Mouse (Mus musculus): ENCODE measurements around the gene Ttll4.

The Ttll4 gene

DNA sequence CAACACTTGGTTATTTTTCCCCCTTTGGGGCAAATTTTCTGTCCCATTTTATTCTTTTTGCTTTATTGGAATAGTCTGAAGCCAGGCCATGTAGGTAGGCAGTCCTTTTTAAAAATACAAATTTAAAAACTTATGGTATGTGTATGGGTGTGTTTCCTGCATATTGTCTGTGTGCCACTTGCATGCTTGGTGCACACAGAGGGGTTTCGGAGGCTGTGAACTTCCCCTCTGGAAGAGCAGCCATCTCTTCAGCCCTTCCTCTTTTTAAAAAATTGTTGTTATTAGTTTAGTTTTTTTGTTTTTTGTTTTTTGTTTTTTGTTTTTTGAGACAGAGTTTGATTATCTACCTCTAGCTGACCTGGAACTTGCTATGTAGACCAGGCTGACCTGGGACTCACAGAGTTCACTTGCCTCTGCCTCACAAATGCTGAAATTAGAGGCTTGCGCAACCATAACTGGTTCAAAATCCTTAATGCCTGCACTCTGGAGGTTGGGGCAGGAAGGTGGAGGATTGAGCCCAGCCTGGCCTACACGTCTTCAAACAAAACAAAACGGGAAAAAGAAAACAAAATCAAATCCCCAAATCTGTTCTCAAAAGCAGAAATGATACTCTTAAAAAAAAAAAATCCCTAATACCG lies 51.0 kb downstream of the Ttll4 start:
- DNase-seq (ENCODE audit: low spot score): no peak

DNA sequence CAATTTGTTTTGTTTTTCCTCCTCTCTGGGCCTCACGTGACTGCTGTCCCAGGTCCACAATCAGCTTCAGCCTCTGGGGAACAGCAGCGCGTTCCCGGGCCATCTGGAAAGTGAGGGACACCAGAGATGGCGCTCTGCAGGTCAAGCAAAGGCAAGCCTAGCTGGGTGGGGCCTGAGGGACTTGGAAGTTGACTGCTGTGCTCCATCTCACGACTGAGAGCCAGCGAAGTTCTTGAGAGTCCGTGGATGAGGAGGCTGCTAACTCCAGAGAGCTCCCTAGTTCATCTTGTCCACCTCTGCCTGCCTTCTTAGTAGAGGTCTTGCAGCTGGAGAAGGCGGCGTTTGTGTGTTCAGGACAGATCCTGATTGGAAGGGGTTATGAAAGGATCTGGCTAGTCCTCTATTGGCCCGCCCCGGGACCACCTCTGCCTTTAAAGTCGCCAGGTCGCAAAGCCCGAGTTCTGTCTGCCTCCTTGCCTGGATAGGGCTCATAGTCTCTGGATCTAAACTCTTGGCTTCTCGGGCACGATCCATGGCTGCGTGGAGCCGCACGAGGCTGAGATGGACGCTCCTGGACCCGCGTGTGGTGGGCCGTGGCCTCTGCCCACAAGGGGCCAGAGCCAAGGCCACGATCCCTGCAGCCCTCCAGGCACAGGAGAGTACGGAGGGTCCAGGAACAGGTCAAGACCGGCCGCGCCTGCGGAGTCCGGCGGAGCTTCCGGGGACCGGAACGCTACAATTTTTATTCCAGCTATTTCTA lies 51.7 kb downstream of the Ttll4 start, which contains the start of gene Cyp27a1:
TSS of gene Cyp27a1 (plus strand) at position 476 of the 760 bp plus-strand sequence.
- peak; percentile 54 for DNase-seq (ENCODE audit: low spot score)

DNA sequence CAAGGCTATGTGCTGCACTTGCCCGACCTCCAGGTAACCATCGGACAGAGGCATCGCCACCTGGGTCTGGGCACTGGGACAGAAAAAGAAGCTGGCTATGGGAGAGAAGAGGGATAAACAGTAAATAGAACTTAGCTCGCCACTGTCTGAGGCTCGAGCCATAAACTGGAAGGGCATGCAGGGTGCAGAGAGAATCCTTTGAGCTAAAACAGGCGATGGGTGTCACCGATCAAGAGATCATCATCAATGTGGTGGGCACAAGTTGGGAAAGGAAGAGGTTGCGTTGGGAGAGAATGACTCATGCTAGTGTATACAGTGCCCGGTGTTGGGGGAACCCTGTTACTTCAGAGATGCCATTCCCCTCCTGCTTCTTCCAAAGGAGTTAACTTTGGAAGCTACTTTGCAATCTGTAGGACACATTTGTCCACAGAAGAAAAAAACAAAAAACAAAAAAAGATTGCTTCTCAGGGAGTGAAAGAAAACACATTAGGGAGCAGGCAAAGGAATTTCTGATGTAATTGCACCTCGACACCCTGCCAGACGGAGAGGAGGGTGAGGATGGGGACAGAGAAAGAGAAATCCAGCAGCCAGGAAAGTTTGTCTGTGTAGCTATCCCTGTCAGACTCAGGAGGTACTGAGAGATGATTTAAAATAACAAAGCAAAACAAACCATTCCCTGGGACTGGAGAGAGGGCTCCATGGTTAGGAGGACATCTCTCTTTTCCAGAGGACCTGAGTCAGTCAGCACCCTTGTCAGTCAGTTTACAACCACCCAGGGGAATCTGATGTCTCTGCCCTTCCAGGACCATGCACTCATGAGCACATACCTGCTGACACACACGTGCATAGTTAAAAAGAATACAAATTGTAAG lies 52.5 kb downstream of the Ttll4 start:
- DNase-seq (ENCODE audit: low spot score): no peak

DNA sequence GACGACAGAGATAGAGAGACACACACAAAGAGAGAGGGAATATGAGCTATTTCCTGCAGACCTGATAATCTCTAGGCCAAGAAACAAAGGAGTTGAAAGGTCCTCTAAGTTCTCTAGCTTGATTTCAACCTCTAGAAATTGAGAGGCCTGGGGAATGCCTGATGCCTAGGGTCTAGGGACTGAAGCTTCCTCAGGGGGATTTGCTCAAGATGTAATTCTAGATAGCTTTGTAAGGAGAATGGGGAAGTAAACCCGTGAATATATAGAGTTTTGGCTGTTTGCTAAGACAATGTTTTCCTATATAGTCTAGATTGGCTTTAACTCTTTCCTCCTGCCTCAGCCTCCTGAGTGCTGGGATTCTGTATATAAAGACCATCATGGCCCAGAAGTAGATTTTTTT lies 53.4 kb downstream of the Ttll4 start:
- DNase-seq (ENCODE audit: low spot score): no peak

DNA sequence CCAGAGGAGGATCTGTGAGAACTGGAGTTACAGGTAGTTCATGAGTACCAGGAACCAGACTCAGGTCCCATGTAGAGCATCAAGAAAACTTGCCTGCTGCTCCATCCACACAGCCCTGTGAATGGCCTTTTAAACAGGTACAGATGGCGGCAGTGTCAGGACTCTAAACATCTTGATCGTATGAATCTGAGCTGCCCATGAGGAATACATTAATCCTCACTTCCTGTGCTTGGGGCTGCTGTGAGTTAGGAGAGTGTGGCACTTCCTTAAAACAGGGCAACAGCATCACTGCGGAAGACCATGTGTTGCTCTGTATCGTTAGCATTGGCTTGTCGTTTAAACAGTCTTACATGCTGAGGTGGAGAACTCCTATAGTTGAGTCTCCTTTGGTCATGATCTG lies 53.9 kb downstream of the Ttll4 start:
- DNase-seq (ENCODE audit: low spot score): no peak

DNA sequence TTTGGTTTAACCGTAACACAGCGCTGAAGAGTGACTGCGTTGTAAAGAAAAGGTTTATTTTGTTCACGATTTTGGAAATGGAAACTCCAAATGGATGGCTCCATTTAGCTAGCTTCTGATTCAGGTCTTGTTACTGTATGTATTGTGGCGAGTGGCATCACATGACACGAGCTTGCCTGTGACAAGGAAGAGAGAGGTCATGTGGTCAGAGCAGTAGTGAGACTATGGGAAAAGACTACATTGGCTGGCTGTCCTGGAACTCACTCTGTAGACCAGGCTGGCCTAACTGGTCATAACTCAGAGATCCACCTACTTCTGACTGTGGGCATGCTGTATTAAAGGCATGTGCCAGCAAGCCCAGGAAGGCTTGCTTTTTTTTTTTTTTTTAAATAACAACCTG lies 54.3 kb downstream of the Ttll4 start:
- DNase-seq (ENCODE audit: low spot score): no peak

DNA sequence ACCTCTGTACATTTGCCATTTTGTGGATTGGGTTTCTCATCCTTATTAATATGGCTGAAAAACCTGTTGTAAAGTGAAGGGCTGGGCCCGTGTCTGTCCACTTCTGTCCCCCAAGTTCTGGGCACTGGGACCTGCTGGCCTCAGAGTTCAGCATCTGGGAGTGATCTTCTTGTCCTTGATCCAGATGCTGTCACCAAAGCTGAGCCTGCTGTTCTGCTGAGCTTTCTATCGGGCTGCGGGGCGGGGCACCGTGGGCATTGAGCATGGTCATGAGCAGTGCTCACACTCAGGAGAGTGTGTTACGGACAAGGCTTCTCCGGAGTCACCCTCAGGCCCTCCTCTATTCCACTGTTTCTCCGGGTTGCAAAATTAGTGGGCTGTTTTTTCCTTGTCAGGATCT lies 56.6 kb downstream of the Ttll4 start:
- DNase-seq (ENCODE audit: low spot score): no peak

DNA sequence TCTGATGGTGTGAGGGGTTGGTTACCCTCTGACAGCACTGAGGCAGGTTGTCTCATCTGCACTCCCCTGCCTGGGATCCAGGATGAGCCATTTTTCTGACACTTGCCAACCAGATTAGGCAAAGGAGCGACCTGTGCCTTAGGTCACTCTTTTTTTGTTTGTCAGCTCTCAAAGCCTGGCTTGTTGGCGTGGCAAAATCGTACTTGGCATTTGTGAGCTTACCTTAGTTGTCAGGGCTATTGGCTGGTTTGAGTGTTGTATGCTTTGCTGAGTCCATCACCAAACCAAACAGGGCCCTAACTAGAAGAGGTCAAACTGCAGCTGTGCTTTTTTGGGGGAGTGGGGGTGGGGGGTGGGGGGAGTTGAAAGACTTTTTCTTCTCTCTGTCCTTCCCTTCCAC lies 57.7 kb downstream of the Ttll4 start:
- no peak for DNase-seq (ENCODE audit: low spot score)

DNA sequence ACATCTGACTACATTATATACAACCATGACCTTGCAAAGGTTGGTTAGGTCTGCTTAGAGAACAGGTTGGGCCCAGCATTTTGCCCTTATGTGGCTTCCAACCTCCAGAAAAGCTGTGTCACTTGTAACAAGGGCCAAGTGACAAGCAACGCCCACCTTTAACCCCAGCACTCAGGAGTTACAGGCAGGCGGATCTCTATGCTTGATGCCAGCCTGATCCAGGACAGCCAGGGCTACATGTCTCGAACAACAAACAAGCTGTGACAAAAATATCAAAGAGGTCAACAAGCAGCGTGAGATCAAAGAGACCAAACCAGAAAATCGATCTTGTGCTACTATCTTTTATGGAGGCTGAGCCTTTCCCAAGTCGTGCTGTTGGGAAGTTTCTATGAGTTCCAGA lies 60.1 kb downstream of the Ttll4 start:
- no peak for DNase-seq (ENCODE audit: low spot score)

DNA sequence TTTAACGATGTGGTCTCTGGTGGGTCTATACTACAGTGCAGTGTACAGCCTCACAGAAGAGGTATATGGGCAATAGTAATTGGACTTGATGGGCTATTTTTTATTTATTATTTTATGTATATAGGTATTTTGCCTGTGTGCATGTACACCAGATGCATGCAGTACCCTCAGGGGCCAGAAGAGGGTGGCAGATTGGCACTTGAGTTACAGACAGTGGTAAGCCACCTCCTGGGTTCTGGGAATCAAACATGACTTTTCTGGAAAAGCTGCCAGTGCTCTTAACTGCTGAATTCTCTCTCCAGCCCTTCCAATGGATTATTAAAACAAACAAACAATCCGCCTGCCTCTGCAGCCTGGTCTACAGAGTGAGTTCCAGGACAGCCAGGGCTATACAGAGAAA lies 62.2 kb downstream of the Ttll4 start:
- no peak for DNase-seq (ENCODE audit: low spot score)

DNA sequence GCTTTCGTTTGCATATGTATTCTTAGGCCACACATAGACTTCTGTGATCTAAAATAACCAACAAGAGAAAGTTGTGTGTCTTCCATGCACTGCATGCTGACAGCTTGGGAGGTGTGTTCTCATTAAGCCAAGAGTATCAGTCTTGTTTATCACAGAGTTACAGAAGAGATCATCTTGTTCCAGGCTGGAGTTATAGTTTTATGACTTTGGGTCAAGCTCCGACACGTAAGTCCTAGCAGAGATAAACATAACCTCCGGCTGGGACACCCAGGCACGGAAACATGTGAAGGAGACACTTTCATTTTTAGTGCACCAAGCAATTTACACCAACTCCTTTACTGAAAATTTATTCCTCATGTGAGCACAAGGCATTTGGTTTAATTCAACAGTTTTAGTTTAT lies 64.6 kb downstream of the Ttll4 start:
- DNase-seq (ENCODE audit: low spot score): no peak

DNA sequence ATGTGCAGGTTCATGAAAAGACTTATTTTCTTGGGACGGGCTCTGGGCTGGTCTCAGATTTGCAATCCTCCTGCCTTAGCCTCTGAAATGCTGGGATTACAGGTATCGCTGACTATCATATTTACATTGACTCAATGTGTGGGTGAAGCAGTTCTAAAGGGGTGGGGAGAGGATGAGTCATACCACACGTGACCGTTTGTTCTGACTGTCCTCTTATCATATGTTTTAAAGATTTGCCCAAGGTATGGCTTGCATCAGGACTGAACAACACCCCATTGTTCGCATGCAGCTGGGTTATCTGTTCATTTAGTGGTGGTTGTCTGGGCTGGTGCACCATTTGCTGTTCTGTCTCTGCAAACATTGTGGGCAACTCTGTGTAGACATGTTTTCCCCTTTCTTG lies 65.1 kb downstream of the Ttll4 start:
- DNase-seq (ENCODE audit: low spot score): no peak

DNA sequence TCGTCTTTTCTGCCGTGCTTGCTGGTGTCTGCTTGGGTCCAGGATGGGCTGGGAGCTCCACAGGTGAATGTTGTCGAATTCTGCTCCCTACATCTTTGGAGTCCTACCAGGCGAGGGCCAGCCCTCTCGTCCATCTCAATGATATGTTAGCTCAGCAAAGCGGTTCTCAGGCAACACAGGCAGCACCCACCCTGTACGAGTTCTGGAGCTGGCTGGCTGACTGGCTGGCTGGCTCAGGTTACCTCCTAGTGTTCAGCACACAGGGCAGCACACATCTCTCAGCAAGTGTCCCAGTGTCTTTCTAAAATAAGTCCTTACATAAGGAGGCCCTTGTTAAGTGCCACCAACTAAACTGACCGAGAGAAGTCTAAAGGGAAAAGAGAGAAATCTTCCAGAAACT lies 66.9 kb downstream of the Ttll4 start:
- no peak for DNase-seq (ENCODE audit: low spot score)

DNA sequence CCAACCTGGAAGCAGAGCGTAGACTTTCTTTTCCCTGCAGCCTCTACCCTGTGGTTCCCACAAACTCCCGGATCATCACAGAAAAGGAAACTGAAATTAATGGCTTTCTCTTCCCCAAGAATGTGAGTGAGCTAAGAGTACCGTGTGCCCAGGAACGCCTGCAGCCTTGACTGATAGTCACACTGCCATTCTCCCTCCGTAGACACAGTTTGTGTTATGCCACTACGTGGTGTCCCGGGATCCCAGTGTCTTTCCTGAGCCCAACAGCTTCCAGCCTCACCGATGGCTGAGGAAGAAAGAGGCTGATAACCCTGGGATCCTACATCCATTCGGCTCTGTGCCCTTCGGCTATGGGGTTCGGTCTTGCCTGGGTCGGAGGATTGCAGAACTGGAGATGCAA lies 75.4 kb downstream of the Ttll4 start:
- no peak for DNase-seq (ENCODE audit: low spot score)

DNA sequence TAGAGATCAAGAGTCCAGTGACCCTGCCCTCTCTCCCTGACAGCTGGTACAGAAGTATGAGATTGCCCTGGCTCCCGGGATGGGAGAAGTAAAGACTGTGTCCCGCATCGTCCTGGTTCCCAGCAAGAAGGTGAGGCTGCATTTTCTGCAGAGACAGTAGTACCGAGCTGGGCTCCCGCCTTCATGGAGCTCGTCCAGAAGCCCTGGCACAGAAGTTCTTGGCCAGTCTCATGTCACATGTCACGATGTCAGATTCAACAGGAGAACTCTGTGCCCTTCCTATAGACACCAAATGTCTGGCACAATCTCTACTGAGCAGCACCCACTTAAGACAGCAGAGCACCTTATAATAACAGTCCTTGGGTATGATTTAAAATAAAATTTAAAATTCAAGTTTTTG lies 76.0 kb downstream of the Ttll4 start:
- DNase-seq (ENCODE audit: low spot score): no peak

DNA sequence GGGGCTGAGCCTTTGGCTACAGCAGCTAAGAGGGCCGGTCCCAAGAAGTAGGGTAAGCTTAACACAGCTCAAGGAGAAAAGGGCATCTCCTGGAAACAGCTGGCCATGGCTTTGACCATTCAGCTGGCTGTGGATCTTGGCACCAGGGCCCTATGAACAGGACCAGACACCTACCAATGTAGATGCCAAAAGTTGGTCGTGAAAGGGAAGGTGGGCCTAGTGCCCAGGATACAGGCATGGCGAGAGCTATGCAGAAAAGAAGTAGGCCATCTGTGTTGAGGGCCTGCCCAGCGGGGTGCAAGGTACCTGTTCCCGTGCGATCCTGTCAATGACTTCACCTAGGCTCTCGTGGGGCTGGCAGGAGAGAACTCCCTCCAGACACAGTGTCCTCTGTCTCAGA lies 79.3 kb downstream of the Ttll4 start:
- DNase-seq (ENCODE audit: low spot score): no peak

DNA sequence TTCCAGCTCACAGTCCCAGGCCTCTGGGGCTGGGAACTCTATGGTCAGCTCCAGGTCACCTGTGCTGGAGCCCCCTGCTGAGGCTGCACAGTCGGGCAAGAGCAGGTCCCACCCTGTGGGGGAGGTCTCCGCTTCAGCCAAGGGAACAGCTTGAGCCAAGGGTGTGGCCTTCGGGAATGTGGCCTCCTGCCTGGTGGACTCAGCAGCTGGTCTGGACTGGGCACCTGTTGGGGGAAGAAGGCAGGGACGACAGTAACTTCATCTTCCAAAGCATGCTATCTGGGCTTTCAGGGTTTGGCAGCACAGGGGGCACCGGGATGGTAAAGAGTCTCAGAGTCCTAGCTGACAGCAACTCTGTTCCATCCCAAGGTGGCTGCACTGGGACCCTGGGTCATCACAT lies 85.8 kb downstream of the Ttll4 start:
- no peak for DNase-seq (ENCODE audit: low spot score)

DNA sequence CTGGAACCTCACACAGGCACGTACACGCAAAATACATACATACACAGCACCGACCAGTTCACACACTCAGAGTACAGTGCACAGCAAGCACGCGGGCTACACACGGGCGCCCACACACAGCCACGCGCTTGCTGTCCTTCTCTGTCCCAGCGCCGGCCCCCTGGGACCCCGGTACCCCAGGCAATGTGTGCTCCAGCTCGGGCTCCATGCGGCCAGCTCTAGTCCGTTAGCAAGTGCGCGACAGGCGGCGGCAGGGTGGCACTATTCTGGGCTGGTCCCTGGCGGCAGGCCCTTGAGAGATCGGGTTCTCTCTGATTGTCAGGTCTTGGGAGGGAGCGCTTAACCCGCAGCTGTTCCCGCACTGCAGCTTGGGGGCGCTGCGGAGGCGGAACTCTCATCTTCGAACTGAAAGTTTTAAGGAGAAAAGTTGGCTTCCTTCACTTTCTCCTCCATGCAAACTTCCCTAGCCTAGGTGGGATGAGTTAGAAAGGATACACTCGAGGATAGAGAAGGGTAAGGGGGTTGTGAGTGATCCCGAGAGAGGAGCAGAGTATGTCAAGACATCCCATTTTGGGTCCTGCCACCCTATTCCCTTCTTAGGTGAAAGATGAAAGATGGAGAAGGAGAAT lies 87.2 kb downstream of the Ttll4 start, which contains the start of gene Prkag3:
TSS of gene Prkag3 (minus strand) at position 579 of the 629 bp plus-strand sequence.
- DNase-seq (ENCODE audit: low spot score): peak; percentile 56

DNA sequence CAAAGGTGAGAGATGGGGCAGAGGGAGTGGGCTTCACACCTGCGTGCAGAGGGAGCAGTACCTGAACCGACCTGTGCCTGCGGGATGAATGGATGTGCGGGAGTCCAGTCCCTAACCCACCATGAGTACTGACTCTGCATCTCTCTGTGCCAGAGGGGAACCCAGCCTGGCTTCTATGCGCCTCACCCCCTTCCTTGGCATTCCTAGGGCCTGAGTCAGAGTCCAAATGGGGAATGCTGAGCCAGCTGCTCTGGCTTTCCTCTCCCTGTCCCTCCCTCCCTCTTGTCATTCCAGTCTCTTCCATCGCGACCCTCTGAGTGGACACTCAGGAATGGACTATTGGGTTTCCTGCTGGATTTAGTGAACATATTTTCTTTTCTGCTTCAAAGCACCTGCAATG lies 87.8 kb downstream of the Ttll4 start:
- peak; percentile 51 for DNase-seq (ENCODE audit: low spot score)

DNA sequence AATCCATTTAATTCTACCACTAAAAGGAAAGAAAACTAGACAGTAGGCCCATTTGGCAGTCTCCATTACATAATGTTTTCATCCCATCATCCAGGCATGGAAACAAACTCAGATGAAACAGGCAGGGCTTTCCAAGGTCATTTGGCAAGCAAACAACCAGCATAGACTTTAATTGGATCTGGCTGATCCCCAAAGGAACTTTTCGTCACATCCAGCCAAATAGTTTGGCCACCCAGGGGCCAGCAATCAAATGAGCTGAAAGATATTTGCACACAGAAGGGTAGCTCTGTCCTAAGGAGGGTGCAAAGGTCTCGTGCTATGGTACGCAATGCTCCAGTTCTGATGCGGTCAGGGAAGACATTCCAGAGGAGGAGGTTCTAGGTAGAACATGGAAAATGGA lies 89.1 kb downstream of the Ttll4 start:
- DNase-seq (ENCODE audit: low spot score): no peak

DNA sequence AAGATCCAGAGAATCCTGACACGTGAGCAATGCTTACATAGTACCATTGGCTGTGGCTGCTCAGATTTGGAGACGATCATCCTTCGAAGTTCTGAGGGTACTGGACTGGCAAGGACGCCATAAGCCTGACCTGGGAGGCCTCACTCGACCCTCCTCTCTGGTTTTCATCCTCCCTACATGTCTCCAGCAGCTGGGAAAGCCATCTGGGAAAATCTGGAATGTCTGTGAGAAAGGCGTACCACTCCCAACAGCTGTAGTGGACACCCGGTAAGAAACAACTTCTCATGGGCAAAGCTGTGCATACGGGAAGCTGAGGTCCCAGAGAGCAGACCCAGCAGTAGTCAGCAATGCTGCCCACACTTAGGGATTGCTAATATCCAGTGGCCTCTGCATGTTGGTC lies 90.6 kb downstream of the Ttll4 start:
- DNase-seq (ENCODE audit: low spot score): no peak

DNA sequence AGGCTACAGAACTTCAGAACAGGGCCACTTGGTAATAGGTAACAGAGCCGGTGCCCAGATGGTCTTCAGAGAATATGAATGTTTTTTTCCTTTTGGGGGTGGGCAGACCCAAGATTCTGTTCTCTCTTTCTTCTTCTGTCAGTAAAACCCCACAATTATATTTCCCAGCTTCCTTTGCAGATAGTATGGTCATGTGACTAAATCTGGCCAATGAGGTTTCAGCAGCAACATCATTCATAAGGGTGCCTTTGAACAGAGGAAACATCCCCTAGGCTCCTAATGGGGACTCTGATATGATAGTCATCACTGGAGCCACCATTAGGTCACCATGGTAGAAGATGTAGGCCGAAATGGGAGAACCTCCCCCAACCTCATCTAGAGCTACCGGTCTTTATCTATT lies 91.3 kb downstream of the Ttll4 start:
- DNase-seq (ENCODE audit: low spot score): no peak
